Mouse (Mus musculus) liver, embryonic 18 days (tissue): ENCODE measurements around the gene Dhrs11. TPM values are rescaled to one million over a fixed set of nuclear protein-coding genes. Genes with fewer than 3 reads are reported as not detected.

Source experiments
- polyA plus RNA-seq: library from polyadenylated mRNA; depleted of rRNA; stranded (reverse); fragments of >200 nt; gene quantifications from 2 replicates; pipeline ENCODE4 v1.2.3, GENCODE M21; 2012; rRNA removed

Gene Dhrs11
- polyA plus RNA-seq: 114 and 116 TPM in 2 replicates

DNA sequence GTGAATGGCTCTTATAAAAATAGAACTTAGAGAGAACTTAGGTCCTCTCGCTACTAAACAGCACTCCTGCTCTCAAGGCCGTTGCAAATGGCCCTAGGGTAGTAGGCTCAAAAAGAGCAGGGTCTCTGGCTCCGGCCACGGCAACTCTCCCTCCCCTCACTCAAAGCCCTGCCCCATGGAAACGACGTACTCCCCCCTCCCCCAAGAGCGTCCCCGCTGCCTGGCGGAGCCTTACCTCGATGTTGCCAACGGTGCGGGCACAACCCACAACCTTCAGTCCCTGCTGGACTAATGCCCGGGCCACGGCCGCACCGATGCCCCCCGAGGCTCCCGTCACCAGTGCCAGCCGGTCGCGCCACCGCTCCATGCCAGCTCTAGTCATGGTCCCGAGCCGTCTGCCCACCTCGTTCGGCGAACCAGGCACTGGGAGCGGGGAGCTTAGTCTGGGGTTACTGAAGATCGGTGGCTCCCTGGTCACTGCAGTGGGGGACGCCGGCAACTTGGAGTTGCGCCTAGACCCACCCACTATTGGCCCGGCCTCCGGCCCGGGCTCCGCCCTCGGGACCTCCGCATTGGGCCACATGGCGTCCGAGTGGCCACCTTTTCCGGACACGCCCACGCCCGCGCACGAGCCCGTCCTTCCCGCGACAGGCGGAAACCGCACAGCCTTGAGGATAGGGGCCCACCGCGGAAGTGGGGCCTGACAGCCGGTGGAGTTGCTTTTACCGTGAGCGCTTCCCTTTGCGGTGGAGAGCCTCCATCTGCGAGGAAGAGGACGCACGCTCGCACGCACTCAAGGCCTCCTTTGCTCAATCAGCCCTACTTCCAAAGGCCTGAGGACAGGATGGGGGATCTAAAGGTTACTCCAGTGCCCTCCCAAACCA lies at the start of gene Dhrs11:
Dhrs11 (minus strand) TSS at position 479 of the 884 bp plus-strand sequence.

GRCm38 (mm10) chr11:84870337-84871043 lies 41.7 kb upstream of the Dhrs11 start, which contains the start of gene Ggnbp2:
TSS of gene Ggnbp2 (minus strand) at chr11:84870817.

DNA sequence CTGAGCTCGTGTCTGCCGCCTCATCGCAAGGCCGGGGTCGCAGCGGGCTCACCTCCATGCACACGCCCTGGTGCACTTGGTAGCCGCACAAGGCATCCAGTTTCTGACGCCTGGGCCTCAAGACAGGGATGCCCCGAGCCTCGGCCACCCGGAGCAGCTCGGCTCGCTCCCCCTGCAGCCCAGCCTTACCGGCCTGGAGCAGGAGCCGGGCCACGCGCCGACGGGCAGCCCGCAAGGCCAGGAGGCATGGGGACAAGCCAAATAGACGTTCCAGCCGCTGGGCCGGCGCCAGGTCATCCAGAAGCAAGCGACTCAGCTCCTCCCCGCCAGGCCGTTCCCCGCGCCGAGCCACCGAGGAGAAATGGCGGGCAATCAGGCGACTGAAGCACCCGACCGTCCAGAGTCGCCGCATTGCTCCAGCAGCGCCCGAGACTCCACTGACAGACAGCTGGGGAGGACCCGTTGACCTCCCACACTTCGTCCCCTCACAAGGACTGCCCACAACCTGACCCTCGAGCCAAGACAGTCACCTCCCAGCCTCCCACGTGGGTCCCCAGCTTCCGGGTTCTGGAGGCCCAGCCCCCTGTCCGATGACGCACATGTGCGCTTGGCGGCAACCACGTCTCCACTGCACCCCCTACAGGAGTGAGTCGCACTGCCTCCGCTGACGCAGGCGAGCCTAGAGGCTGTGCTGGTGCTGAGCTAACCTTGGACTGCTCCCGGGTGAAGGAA lies 9.7 kb downstream of the Dhrs11 start, which contains the start of gene Mrm1:
Mrm1 (minus strand) TSS at position 555 of the 732 bp plus-strand sequence.

Other genes with a start within 250 kb of the Dhrs11 start
- gene Mrm1, start 9.5 kb downstream of the Dhrs11 start, polyA plus RNA-seq: 10.6 and 10.8 TPM in 2 replicates
- gene Ggnbp2, start 41.8 kb upstream of the Dhrs11 start, polyA plus RNA-seq: 61.4 and 70.3 TPM in 2 replicates
- gene Myo19, start 51.2 kb upstream of the Dhrs11 start, polyA plus RNA-seq: 4.0 and 4.1 TPM in 2 replicates
- gene Pigw, start 51.3 kb upstream of the Dhrs11 start, polyA plus RNA-seq: 3.2 and 3.6 TPM in 2 replicates
- gene Znhit3, start 87.4 kb upstream of the Dhrs11 start, polyA plus RNA-seq: 11.4 and 11.7 TPM in 2 replicates
- 0.04 TPM in 1 of 2 replicates, not detected in the other for gene Car4, start 128.8 kb upstream of the Dhrs11 start, polyA plus RNA-seq